Mouse (Mus musculus) kidney, postnatal 25 days (tissue): ENCODE results near the gene Mrpl46.

Experiments used
- DNase-seq, 2 experiments: peaks; one replicate each; pipeline ENCODE4 v3.0.0; 2021; ENCODE audit warnings: mixed read lengths in 2 of 2

Gene Mrpl46

GRCm38 (mm10) chr7:78782639-78783581 is at the start of gene Mrpl46, which contains the start of gene Mrps11:
Mrpl46 (minus strand) TSS chr7:78783531.
Mrps11 (plus strand) TSS chr7:78783119.
- peak; percentile 91 to 93 for DNase-seq

DNA sequence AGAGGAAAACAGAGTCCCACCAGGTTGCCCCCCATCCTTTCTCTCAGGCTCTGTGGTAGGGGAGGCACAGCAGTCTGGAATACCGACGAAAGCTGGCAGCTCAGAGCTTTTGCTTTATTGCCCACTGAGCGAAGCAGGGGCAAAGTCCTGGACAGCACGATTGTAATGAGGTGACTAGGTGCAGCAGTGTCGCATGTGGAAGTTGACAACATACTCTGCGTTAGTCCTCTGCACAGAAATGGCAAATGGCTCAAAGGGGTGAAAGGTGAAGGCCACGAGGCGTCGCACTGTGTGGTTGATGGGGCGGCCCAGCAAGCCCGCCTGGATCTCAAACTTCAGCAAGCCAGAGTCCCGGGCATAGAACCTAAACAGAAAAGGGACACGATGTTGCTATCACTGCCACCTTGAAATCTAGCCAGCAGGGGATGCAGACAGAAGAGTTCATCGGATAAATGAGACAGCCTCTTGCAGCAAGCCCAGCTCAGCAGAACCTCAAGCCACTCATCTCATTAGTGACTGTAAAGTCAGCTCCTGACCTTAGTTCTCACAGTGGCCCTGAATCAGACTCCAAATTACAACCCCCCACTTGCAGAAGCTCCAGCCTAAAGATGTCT is 44.5 kb upstream of the Mrpl46 start:
- no peak for DNase-seq

DNA sequence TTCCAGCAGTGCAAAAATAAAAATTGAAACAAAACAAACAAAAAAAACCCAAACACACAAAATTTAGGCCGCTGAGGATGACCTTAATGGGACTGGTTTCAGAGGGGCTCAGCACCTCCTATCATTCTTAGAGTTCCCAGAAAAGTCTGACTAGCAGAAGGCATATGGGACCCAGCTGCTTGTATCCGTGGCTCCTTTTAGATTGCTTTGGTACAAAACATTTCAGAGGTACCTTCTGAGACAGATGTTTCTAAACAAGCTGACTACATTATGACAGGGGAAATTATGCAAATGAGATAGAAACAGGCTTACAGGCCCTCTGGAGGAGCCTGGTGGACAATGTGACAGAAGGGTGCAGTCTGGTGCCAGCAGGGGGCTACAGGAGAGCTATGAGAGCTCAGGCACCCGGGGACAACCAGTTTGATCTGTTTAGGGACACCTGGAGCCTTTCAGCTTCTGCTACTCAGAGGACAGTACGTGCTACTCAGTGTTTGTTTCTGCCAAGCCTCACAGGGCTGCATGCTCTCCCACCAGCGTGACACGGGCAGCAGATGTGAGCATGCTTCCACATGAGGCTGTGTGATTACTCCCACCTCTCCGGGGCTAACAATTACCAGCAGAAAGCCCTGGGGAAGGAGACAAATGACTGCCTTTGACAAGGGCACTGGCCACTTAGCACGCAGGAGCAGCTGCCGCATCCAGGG is 43.5 kb upstream of the Mrpl46 start:
- DNase-seq = no peak

GRCm38 (mm10) chr7:78818336-78818735 is 35.0 kb upstream of the Mrpl46 start:
- no peak for DNase-seq

GRCm38 (mm10) chr7:78814766-78815165 is 31.4 kb upstream of the Mrpl46 start:
- peak; percentile 42 to 71 for DNase-seq

DNA sequence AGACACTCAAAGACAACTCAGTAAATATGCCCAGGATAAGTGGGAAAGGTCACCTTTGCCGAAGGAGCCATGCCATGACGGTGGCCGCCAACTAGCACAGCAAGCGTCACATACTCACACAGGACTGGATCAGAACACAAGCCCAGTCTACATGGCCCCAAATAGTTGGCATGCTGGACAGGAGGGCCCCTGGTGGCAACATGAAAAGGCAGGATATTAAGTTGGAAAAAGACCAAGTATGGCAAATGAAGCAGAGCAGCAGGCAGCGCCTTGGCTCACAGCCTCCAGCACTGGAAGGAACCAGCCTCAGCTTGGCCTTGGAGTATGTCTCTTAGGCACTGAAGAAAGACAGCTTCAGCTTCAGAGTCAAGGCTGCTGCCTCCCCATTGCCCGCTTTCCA is 30.5 kb upstream of the Mrpl46 start:
- DNase-seq = peak; percentile 40 to 74

- DNase-seq = no peak
Measured at GRCm38 (mm10) chr7:78807192-78807591, 23.9 kb upstream of the Mrpl46 start.

GRCm38 (mm10) chr7:78803841-78804240 is 20.5 kb upstream of the Mrpl46 start:
- DNase-seq = peak; percentile 50 to 64

DNA sequence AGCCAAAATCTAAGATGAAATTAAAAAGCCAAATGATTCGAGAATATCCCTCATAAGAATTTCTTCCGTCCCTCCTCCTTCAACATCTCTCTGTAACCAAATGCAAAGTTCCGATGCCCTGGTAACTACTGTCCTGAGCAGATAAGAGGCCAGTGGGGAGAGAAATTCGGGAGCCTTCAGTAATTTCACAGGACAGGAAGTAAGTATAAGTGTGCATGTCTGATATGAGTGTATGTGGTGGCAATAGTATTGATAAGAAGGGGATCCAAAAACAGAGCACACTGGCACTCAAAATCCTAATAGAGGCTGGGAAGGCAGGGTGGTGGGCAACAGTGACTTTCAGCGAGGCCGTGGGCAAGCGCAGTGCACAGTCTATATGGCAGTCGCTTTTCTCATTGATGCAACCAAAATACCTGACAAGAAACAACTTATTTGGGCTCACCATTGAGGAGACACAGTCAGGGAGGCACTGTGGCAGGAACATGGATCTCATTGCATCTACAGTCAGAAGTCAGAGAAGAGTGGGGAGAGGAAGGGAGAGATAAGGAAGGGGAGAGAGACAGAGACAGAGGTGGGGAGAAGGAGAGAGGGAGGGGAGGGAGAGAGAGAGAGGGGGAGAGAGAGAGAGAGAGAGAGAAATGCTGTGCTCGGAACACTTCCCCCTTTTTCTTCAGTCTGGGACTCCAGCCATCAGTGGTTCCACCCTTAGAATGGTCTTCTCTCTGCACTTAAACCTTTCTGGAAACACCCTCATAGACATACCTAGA is 16.6 kb upstream of the Mrpl46 start:
- no peak for DNase-seq

DNA sequence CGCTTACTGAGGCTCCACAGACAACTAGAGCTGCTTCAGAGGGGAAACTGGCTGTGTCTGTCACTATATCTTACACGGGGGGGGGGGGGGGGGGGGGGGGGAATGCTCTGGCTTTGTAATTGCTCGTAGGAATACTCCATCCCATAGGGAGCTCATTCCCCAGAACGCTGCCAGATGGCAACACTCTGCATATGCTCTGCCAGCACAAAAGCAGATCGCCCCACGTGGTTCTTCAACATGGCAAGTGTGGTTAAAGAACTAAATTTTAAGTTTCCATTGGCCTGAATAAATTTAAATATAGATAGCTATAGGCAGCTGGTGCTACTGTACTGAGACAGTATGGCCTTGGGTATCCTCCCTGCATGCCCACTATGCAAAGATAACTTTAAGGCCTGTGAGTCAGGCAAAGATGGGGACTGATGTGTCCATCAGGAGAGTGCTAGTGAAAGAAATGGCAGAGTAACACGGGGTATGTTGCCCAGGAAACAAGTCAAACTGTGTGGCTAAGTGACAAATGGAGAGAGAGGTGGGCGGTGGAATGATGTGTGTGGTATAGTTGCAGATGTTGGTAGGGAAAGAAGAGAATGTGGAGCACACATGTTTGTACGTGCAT is 14.6 kb upstream of the Mrpl46 start:
- DNase-seq = no peak

GRCm38 (mm10) chr7:78796624-78797023 is 13.3 kb upstream of the Mrpl46 start:
- DNase-seq = no peak

- no peak for DNase-seq
Measured at GRCm38 (mm10) chr7:78794571-78795092, 11.3 kb upstream of the Mrpl46 start.

GRCm38 (mm10) chr7:78793895-78794570 is 10.7 kb upstream of the Mrpl46 start:
- DNase-seq = no peak

DNA sequence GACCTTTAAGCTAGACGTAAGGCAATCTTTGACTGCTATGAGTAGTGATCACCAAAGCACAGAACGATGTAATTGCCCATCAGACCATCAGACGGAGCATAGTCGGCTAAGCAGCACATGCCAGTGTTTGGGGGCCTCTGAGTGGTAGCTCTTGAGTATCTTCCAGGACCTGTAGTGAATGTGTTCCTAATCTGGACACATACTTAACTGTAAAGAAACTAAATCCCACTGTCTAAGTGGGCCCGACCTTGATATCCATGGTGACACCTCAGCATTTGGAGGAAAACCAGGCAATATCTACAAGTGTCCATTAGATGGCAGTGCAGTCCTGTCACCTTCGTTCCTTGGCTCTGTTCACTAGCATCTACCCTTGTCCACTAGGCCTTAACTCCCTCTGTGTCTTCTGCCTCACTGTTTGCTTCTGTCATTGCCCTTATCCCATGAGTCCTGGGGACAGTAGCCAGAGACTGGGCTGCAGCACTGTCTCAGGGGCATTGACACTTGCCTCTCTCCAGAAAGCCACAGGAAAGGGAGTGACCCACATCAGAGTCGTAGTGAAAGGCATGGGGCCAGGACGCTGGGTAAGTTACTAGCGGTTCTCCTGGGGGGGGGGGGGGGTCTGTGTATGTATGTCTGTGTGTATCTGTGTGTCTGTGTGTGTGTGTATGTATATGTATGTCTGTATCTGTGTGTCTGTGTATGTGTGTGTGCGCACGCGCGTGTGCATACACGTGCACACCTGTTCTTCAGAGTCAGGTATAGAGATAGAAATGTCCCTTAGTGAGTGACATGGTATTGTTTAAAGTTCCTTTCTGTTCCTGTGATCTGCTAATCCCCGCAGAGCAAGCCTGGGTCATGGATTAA is 8.3 kb upstream of the Mrpl46 start:
- peak in 1 of 2 experiments; percentile 59 for DNase-seq

- DNase-seq = no peak
Measured at GRCm38 (mm10) chr7:78787793-78788380, 4.6 kb upstream of the Mrpl46 start.

GRCm38 (mm10) chr7:78785906-78786305 is 2.6 kb upstream of the Mrpl46 start:
- no peak for DNase-seq

GRCm38 (mm10) chr7:78778741-78779140 is 4.6 kb downstream of the Mrpl46 start:
- DNase-seq = no peak

DNA sequence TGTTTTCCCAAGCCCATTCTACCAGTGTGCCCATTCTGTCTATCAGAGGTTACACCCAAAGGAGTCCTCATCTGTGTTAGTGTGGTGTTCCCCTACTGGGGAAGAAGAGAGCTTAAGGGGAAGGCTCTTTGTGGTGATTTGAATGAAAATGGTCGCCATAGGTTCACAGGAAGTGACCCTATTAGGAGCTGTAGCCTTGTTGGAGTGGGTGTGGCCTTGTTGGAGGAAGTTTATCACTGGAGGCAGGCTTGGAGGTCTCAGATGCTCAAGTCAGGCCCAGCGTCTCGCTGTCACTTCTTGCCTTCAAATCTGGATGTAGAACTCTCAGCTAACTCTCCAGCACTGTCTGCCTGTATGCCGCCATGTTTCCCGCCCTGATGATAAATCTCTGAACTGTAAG is 12.4 kb downstream of the Mrpl46 start:
- DNase-seq = no peak

DNA sequence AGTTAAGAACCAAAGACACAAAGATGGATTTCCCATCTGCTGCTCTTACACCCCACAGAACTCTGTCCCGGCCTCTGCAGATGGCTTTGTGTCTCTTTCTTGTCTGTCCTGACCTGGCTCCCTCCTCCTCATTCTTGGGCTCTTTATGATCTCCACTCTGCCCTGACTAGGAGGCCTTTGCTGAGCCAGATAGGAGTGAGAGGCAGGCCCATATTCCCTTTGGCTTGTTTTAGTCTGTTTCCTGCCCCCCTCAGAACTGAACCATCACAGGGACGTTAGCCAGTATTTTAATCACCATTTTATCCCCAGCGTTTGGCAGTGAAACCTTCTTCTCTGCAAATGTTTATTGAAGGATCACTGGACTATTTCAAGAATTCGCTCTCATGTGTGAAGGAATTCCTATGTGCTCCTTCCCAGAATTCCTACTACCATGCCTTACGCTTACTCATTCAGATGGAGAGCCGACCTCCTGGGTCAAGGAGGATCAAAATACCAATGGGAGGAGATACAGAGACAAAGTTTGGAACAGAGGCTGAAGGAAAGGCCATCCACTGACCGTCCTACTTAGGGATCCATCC is 14.2 kb downstream of the Mrpl46 start:
- DNase-seq = no peak
